ENCODE assay signal across 9 mouse cellular contexts in the genomic region with DNA sequence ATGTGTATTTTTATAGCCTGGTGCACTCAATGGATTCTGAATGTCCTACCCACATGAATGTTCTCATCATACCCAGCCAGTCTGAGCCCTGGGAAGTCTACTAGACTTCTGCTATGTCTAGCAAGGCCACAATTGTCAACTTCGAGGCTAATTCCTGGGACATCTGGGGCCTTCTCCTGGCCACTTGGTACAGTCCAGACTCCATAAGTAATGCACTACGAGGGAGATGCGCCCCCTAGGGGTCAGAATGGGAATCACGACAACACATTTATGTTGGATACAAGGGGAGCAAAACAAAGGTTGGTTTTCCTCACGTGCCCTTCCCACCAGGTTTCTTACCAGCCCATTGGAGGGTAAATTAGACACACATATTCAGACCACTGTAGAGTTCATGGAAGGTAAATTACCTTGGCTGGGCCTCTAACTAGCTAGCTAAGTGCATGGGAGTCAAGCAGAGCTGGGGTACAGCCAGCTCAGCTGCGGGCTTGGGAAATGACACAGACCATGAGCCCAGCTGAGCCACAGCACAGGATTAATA. TPM values are rescaled to one million over a fixed set of nuclear protein-coding genes. Genes with fewer than 3 reads are reported as not detected.
DNase-seq lines count a peak whose midpoint lies in the region; ATAC-seq and TF ChIP-seq lines count a peak whose summit lies in the region.
"Had no signal": no experiment of that assay in that cellular context is flagged by ENCODE, and none has a peak within 500 bp of the region (broad histone marks: within the 10 kb centered on the region; RNA-seq: fewer than 3 reads in every experiment).

No protein-coding gene starts in this region.

- no peak overlapping the region for H3K27ac ChIP-seq in hindbrain, embryonic 10.5 days
- no peak overlapping the region for H3K27ac ChIP-seq in hindbrain, embryonic 16.5 days (ENCODE audit: low read depth, low read length)
- no peak overlapping the region for H3K27ac ChIP-seq in cerebellum, adult 2 months (ENCODE audit: insufficient read depth, low read length)
- H3K27ac ChIP-seq in spleen, adult 2 months (ENCODE audit: insufficient read depth, low read length), result no peak overlapping the region
- H3K27ac ChIP-seq: macrophage had no signal

- 30% methylated on average over 6 of the region's 6 CpGs for WGBS in hindbrain, embryonic 10.5 days
- 24% methylated on average over 6 of the region's 6 CpGs for WGBS in hindbrain, embryonic 16.5 days
- 25% methylated on average over 6 of the region's 6 CpGs for WGBS in cerebellum, adult 2 months
- 26% methylated on average over 6 of the region's 6 CpGs for WGBS in spleen, adult 2 months

- no peak for ATAC-seq in hindbrain, embryonic 16.5 days

- no peak for TF ChIP-seq POLR2A in cerebellum, adult 2 months (IDR thresholded peaks at IDR 0.05; ENCODE audit: borderline replicate concordance, insufficient read depth, low read length)
- no peak for TF ChIP-seq POLR2A in spleen, adult 2 months (IDR thresholded peaks at IDR 0.05; ENCODE audit: low read depth, low read length)

- peaks cover 33% of the 10 kb centered on the region for H3K4me1 ChIP-seq in hindbrain, embryonic 10.5 days (replicated peaks)
- H3K4me1 ChIP-seq in hindbrain, embryonic 16.5 days (ENCODE audit: control insufficient read depth, insufficient read depth, low read depth, low read length), result peaks cover 4% of the 10 kb centered on the region
- H3K4me1 ChIP-seq in E14TG2a.4 (replicated peaks; ENCODE audit: low read depth, low read length), result peaks cover 81% of the 10 kb centered on the region
- H3K4me1 ChIP-seq in cerebellum, adult 2 months (ENCODE audit: control insufficient read depth, insufficient read depth, low read length), result peaks cover 11% of the 10 kb centered on the region
- no peaks in the 10 kb centered on the region for H3K4me1 ChIP-seq in spleen, adult 2 months (ENCODE audit: control insufficient read depth, insufficient read depth, insufficient read length)

- H3K9ac ChIP-seq in hindbrain, embryonic 16.5 days (ENCODE audit: low read depth, low read length), result no peak overlapping the region

- TF ChIP-seq CTCF in E14TG2a.4 (conservative IDR thresholded peaks at IDR 0.05; ENCODE audit: low read length), result peak; percentile 84
- TF ChIP-seq CTCF in cerebellum, adult 2 months (IDR thresholded peaks at IDR 0.05; ENCODE audit: borderline replicate concordance, insufficient read depth, low read depth, low read length), result peak; percentile 64; the same call in 1 of the 2 replicates
- TF ChIP-seq CTCF in spleen, adult 2 months (IDR thresholded peaks at IDR 0.05; ENCODE audit: extremely low read depth, insufficient read depth, insufficient read length, insufficient replicate concordance), result peak; percentile 19; the same call in 1 of the 2 replicates

- H3K9me3 ChIP-seq in hindbrain, embryonic 10.5 days, result no peaks in the 10 kb centered on the region
- no peaks in the 10 kb centered on the region for H3K9me3 ChIP-seq in hindbrain, embryonic 16.5 days (ENCODE audit: control insufficient read depth, low read length)
- no peaks in the 10 kb centered on the region for H3K9me3 ChIP-seq in E14TG2a.4 (ENCODE audit: low read length)

- no peaks in the 10 kb centered on the region for H3K36me3 ChIP-seq in hindbrain, embryonic 10.5 days
- H3K36me3 ChIP-seq in hindbrain, embryonic 16.5 days (ENCODE audit: control insufficient read depth, insufficient read depth, low read length), result no peaks in the 10 kb centered on the region
- H3K36me3 ChIP-seq in E14TG2a.4 (ENCODE audit: insufficient read depth, low read length), result 0 out of 2 replicates have a peak, but pooled peaks cover 9% of the 10 kb centered on the region
- no peaks in the 10 kb centered on the region for H3K36me3 ChIP-seq in spleen, adult 2 months (ENCODE audit: control insufficient read depth, insufficient read depth, low read length)

- no peaks in the 10 kb centered on the region for H3K27me3 ChIP-seq in hindbrain, embryonic 10.5 days (ENCODE audit: insufficient read depth, poor library complexity, severe bottlenecking)
- H3K27me3 ChIP-seq in hindbrain, embryonic 16.5 days (replicated peaks; ENCODE audit: control insufficient read depth, insufficient read depth, low read length), result no peaks in the 10 kb centered on the region; the same call in 1 of the 2 replicates
- H3K27me3 ChIP-seq in E14TG2a.4 (ENCODE audit: insufficient read depth, low read length), result peaks cover 10% of the 10 kb centered on the region; the same call in 1 of the 2 replicates
- H3K27me3 ChIP-seq in cerebellum, adult 2 months (ENCODE audit: control insufficient read depth, insufficient read depth, low read length), result no peaks in the 10 kb centered on the region
- H3K27me3 ChIP-seq in spleen, adult 2 months (ENCODE audit: control insufficient read depth, insufficient read depth, low read length), result no peaks in the 10 kb centered on the region

- no peak overlapping the region for H3K4me2 ChIP-seq in hindbrain, embryonic 16.5 days (ENCODE audit: low read length)

- DNase-seq in hindbrain, embryonic 10.5 days (ENCODE audit: low spot score), result peak; percentile 69
- peak; percentile 60 for DNase-seq in 3T3-L1 (ENCODE audit: low read depth, low spot score)
- peak; percentile 43 to 61 for DNase-seq in cerebellum, adult 2 months
- DNase-seq in kidney, postnatal 10 days, result peak; percentile 70
- DNase-seq in spleen, adult 2 months (ENCODE audit: low read depth in 1 of 2, low spot score in 2 of 2), result peak in 1 of 2 experiments; percentile 33
- DNase-seq in left cerebral cortex, adult 8-10 months (ENCODE audit: low spot score in 2 of 2), result no peak

- H3K4me3 ChIP-seq in hindbrain, embryonic 10.5 days, result no peak overlapping the region
- H3K4me3 ChIP-seq in hindbrain, embryonic 16.5 days (ENCODE audit: low read length), result no peak overlapping the region
- peak overlapping the region; percentile 65 for H3K4me3 ChIP-seq in E14TG2a.4 (replicated peaks; ENCODE audit: low read length)
- no peak overlapping the region for H3K4me3 ChIP-seq in cerebellum, adult 2 months (replicated peaks; ENCODE audit: insufficient read depth, low read depth, low read length)
- H3K4me3 ChIP-seq in spleen, adult 2 months (ENCODE audit: extremely low read depth, insufficient read depth, insufficient read length), result no peak overlapping the region

RNA-seq across cellular contexts. Expression of a gene that starts 14.0 kb away (rescaled TPM):
- 11.8 and 15.0 TPM in 2 replicates for polyA plus RNA-seq in hindbrain, embryonic 10.5 days (2016; fragmentation: Nextera tagmentation; extraction: Ambion mirVana)
- 23.0 and 23.3 TPM in 2 replicates for polyA plus RNA-seq in hindbrain, embryonic 16.5 days (2015; fragmentation: Nextera tagmentation; extraction: Ambion mirVana)
- 64.6 TPM in 2 replicates for polyA plus RNA-seq in cerebellum, adult 2 months (2012; rRNA removed)
- polyA plus RNA-seq in spleen, adult 2 months (2012; rRNA removed), result 5.3 and 6.4 TPM in 2 replicates
- 10 to 100 TPM; 48.2 to 54.6 (median 49.8) TPM for total RNA-seq in left cerebral cortex, adult 8-10 months (2022)

RNA-seq across cellular contexts. Expression of a gene that starts 43.6 kb away (rescaled TPM):
- polyA plus RNA-seq in hindbrain, embryonic 10.5 days (2016; fragmentation: Nextera tagmentation; extraction: Ambion mirVana), result 168 and 202 TPM in 2 replicates
- 86.5 and 88.6 TPM in 2 replicates for polyA plus RNA-seq in hindbrain, embryonic 16.5 days (2015; fragmentation: Nextera tagmentation; extraction: Ambion mirVana)
- 43.9 and 45.7 TPM in 2 replicates for polyA plus RNA-seq in cerebellum, adult 2 months (2012; rRNA removed)
- 32.0 and 32.2 TPM in 2 replicates for polyA plus RNA-seq in spleen, adult 2 months (2012; rRNA removed)
- total RNA-seq in left cerebral cortex, adult 8-10 months (2022), result 10 to 100 TPM; 23.4 to 28.1 (median 25.2) TPM

Comparison
In these comparisons a context has a peak if more than half of its experiments do, and no peak if none do; other contexts are left out.
1. DNase-seq: peak in hindbrain, embryonic 10.5 days (single experiment), 3T3-L1 (single experiment), cerebellum, adult 2 months (2 of 2) and kidney, postnatal 10 days (single experiment); none in left cerebral cortex, adult 8-10 months (0 of 2).
2. CTCF ChIP-seq: peak in every context shown above with its lines; median percentile 84 in E14TG2a.4; 64 in cerebellum, adult 2 months; 19 in spleen, adult 2 months.